Mouse (Mus musculus): ENCODE measurements around the gene Colgalt1.

Gene Colgalt1

DNA sequence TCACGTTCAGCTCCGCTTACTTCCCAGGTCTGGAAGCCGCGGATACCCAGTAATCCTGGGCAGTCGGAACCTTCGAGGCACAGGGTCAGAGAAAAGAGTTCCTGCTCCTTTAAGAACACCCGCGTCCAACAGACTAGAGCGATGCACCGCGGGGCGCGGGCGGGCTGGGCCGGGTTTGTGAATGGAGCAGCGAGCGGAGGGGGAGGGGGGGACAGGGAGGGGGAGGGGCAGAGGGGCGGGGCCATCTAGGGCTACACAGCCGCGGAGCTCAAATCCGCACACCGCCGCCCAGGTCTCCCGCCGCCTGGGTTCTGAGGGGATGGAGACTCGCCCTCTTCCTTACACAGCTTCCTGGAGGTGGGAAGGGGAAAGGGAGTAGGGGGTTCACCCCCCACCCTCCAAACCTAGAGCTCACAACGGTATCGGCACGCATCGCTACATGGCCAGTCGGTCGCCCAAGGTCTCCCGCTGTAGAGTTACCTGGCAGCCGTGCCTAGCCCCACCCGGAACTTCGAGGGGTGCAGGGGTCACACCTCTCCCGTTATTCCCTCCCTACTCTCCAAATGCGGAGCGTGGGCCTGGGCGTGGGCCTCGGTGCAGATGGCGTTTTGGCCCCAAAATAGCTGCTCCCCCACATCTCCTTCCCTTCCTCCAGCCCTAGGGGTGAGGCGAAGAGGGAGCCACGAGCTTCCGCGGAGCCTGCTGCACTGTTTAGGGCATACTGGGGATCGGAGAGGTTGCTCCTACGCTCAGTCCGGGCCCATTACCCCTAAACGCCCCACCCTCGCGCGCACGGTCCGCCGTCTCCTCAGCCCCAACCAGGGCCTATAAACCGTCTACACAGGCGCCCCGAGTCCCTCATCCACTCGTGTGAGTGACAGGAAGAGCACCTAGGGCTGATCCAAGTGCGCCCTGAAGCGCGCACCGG, 60.1 kb downstream of the Colgalt1 start:
- no peak for DNase-seq (ENCODE audit: low spot score)

DNA sequence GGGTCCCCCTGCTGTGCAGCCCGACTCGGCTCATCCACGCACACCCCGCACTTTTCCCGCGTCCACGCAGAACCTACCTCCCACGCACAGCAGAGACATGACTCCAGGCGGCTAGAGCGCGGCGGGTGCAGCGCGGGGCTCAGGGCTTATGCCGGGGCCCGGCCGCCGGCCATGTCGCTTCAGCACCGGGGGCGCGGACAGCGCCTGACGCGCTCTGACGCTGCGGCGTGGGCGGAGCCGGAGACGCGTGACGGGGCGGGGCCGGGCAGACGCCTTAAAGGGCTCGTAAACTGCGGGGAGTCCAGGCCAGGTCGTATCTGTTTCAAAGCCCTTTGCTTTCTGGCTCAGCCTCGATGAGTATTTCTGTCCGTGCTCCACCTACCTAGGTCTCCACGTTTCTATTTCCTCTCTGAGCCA, 60.8 kb downstream of the Colgalt1 start, which contains the start of gene Unc13a:
Gene Unc13a (minus strand): TSS at position 209 of the 417 bp plus-strand sequence.
- peak; percentile 84 for DNase-seq (ENCODE audit: low spot score)

DNA sequence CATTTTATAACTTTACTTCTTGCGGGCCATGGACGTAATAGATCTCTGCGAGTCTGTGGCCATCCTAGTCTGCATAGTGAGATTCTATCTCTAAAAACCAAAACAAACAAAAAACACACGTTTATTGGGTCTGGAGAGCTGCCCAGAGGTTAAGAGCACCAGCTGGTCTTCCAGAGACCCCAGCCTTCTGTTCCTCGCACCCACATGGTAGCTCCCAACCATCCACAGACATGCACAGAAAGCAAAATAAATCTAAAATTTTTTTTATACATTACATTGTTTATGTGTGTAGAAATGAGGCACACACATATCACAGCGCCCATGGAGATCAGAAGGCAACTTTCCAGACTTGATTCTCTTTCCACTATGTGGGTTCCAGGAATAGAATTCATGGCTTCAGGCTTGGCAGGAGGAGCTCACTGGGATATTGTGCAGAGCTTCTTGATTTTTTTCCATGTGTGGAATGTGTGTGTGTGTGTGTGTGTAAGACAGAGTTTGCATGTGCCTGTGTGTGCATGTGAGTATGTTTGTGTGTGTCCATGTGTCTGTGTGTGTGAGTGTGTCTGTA, 61.5 kb downstream of the Colgalt1 start:
- DNase-seq (ENCODE audit: low spot score) = no peak

DNA sequence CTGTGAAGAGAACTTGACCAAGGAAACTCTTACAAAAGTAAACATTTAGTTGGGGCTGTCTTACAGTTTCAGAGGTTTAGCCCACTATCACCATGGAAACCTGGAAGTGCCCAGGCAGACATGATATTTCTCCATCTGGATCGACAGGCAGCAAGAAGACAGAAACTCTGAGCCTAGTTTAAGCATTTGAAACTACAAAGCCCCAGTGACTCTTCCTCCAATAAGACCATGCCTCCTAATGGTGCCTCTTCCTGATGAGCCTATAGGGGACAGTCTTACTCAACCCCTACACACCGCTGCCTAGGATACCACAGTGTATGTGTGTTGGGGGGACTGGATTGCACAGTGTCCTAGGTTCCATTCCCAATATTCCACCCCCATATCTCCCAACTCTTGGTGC, 63.3 kb downstream of the Colgalt1 start:
- no peak for DNase-seq (ENCODE audit: low spot score)

Data from spleen, adult 12 weeks (tissue).